Mouse (Mus musculus) cerebellum, adult 11 months (tissue): ENCODE data around the gene Klhl13.
A peak's percentile ranks its signal among the peaks of the same experiment; 100 is the strongest.

Experiments used
- DNase-seq: peaks from one replicate; pipeline ENCODE4 v3.0.0; 2022

Gene Klhl13

DNA sequence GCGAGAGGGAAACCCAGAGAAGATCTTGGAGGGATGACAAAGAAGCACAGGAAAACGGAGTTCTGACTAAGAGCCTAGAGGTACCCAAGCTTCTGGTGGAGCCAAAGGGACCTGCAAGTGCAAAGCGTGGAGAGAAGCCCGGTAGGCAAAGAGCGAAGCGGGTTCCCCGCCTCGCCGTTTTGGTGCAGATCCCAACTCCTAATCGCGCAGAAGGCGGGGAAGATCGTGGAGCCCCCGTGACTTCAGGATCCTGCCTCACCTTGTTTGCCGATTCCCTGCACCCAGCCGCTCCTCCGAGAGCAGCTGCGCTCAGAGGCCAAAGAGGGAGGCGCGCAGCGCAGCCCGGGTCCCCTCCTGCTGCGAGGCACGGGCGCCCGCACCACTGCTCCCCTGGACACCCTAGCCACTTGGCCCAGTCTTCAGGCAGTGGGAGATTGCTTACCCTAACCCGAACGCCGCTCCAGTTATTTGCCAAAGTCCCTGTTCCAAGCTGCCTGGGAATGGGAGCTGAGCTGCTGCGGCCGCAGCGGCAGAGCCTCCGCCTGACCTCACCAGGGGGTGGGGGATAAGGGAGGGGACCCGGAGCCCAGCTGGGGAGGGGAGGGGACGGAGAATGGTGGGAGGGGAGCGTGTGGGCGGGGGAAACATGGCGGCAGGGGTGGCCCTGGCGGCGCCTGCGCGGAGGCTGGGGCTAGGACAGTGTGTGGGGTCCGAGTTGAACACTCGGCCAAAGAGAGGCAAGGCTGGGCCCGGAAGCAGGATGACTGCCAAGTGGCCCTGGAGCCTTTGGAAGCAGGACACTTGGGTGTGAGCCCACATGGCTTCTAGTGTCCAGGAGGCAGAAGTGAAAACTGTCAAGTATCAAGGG lies at the start of gene Klhl13:
Gene Klhl13 (minus strand): TSS at position 569 of the 868 bp plus-strand sequence.
- DNase-seq: peak; percentile 11

DNA sequence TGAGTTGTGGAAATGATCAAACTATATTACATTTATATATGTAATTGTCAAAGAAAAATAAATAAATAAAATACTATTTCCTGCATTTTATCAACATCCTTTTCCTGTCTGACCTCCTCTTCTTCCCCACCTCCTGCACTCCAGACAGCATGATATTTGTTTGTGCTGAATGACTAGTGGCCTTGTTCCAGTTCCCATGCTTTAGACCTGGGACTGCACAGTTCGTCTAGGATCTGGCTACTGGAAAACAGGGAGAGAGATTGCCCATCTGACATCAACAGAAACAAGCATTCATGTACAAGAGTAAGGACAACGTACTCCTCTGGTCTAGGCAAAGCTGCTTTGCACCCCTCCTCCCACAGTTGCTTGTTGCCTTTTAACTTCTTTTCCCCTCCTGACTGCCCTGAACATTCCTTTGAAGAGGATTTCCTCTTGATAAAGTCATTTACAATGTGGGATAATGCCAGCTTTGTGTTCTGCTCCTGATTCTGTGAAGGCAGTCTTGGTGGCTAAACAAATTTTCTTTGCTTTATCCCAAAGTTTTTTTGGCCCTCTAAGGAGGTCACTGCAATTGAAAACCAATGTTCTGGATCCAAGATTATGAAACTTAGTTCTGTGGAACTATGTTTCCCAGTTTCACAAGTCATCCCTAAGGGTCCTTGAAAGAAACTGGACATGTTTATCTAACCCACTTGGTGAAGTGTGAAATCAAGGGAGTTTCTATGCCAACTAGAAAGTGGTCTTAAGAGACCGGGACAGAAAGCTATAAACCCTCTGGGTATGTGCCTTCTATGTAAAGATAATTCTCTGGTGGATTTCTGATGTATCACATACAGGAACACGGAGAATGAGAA lies 44.6 kb upstream of the Klhl13 start:
- DNase-seq: no peak

DNA sequence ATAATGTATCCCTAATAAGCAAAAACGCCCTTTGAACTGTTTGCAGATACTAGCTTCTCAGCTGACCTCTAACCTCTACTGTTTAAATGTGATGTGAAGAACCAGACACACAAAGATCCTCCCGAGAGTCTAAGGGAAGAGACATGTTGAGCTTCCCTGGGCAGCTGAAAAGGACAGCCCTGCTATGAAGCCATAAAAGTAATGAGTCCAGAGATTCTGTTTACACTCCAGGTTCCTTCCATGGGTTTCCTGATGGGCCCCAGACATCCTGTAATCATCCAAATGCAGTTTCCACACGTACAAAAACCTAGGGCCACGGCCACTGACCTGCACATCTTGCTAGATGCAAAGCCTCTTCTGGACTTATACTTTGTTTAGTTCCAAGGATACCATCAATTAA lies 23.8 kb upstream of the Klhl13 start:
- no peak for DNase-seq

DNA sequence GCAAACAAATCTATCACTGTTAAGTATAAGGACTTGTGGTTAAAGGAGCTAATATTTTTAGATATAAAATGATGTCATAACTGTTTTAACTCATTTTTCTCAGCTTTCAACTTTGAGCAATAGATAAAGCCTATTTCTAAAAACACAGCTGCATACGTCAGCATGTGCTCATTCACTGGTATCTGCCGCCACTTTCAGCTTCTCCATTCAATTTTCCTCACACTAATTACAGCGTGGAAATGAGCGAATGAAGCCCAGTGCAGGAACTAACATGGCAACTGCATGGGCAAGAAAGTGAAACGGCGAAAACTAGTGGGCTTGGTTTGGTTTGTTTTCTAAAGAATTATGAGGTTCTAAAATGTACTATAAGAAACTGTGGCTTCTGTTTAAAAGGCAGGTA lies 1.4 kb downstream of the Klhl13 start:
- no peak for DNase-seq

DNA sequence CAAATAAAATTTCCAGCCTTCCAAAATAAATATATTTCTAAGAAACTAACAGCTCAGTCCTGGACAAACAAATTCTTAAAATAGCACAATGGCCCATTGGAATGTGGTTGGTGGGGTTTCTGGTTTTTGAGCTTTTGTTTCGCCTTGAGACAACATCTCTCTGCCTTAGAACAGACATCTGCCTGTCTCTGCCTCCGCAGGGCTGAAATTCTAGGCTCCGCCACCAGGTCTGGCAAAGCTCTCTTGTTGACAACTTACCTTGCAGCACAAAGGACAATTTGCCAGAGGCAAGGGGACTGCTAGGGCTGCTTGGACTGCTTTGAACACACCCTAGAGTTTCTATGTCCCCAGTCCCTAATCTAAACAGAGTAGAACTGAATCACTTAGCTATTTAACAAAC lies 4.4 kb downstream of the Klhl13 start:
- DNase-seq: no peak

DNA sequence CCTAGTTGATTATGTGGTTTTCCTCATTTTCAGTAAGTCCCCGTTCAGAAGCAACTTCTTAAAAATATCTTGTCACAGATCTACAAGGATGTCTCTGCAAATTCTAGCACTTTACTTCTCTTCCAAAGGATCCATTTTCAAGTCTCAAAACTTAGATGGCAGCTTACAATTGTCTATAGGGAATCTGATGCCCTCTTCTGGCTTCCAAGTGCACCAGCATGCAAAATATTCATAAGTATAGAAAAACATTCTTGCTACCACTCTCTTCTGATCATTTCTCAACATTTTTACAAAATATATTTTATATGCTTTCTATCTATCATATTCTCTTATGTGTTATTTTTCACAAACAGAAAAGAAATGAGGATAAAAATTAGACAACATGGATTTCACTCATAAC lies 14.8 kb downstream of the Klhl13 start:
- DNase-seq: no peak

DNA sequence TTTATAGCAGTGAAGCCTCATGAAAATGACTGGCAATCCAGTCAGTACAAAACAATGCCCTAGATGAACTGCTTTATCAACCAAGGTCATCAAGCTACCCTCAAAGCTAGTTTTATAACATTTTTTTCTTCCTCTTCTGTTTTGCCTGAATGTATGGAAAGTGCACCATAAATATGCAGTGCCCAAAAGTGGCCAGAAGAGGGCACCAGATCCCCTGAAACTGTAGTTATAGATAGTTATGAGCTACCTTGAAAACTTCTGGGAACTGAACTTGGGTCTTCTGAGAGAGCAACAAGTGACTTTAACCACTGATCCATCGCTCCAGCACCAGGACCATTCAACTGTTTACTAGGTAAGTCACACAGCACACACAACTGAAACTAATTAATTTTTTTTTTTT lies 36.8 kb downstream of the Klhl13 start:
- DNase-seq: no peak

DNA sequence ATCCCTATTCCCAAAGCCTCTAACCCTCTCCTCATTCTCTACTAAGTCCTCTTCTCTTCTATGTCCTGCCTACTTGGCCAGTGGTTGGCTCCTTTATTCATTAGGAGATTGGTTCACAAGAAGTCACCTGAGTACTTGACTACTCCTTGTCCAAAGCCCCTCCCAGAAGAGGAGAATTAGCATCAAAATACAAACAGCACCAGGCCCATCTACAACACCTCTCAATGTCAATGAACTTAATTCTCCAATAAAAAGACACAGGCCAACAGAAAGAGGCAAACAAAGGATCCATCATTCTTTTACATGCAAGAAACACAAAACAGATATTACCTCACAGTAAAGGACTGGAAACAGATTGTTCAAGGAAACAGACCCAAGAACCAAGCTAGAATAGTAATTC lies 46.0 kb downstream of the Klhl13 start:
- DNase-seq: no peak

DNA sequence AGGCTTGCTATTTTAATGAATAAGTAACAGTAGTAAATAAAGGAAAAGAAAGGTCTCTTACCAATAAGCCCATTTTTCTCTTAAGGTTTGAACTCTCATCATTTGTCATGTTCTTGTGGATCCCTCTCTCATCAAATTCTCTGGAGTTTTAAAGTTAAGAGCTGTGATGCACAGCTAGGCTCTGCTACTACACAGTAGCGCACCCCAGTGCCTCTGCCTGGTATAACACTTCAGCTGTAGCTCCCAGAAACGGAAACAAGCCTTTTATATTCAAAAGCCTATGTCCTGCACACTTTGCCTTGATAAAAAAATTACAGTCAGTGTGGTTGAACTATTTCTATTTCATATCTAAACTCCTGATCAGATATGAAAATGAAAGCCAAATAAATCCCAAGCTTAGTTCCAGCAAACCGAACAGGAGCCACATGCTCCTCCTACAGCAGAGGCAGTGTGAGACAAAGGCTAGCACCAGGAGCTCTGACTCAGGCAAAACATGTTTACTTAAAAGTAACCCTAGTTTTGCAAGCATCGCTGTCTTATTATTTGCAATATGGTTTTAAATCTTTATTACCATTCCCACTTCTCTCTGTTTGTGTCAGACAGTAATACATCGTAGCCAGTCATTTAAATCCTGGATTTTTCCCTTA lies 68.8 kb downstream of the Klhl13 start:
- DNase-seq: peak; percentile 3

DNA sequence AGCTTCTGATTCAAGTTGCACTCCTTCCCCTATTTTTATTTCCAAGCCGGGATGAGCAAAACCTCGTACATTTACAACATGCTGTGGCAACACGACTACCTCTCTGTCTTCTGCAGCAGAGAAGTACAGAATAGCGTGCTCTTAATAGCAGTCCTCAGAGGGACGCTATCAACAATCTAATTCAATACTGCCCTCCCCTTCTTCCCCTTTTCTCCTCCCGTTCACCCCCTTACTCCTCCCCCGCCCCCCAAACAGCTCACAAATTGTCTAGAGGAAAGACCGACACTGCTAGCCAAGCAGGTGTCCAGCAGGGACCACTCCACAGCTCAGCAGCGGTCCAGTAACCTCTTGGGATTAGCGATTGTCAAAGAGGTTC lies 79.5 kb downstream of the Klhl13 start:
- no peak for DNase-seq

DNA sequence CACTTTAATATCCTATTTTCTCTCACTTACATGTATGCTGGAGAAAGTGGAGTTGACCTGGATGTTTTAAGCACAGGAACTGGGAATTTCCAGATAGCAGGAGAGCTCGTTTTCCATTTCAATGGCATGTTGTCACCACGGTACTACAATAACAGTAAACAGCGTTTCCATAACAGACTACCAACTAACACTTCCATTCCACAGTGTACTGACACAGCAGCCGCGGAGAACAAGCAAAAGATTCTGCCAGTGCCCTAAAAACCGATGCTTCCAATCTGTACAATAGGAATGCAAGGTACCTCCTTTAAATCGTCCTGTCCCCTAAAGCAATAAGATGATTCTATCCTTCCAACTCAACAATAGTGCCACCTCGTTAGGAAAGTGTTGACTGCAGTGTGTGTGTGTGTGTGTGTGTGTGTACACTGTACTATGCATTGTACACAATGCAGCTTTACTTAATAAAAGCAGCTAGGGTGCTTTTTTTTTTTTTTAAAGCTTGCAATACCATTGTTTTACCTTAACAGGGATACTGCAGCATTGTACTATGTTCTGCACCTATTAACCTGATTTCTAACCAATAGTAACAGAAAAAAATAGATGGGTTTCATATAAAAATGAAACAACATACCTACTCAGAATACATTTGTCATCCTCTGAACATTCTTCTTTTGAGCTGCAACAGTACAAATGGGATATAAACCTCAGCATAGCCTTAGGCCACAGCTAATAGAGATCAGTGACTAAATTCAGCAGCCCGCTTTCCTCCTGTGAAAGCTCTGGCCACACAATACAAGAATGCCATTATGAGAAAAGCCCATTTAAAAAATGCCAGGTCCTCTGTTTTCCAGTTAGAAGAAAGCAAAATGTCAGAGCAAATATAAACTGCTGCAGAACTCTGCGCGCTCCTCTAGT lies 80.1 kb downstream of the Klhl13 start:
- DNase-seq: no peak

DNA sequence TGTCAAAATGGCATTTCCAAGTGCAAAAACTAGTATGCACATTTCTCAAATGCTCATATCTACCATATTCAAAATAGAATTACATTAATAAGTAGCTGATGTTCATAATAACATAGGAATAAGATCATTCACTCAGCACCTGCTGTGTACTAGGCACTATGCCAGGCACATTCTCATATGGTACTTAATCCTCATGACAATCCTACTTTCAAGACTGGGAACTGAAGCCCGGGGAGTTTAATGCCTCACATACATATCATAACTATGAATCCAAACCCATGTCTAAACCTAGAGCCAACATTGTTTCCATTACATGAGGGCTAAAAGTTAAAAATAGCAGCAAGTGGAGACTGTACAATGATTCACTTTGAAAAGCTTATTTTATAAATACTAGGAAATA lies 97.3 kb downstream of the Klhl13 start:
- no peak for DNase-seq

DNA sequence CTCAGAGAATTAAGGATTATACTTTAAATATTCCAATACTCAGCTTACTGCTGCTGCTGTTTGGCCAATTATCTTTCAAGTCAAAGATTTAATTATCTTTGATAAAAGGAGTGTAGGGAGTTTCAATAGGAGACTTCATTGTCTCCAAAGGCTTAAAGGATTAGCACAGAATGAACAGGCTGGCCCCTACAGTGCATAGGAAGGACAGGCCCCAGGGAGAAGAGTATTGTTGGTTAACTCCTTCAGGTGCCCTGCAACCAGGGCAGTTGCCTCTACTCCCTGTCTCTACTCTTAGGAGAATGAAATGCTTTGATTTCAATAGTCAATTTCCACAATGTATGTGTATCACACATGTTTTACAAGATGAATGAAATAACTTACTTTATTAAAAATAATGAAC lies 116.1 kb downstream of the Klhl13 start:
- DNase-seq: no peak
